Mouse (Mus musculus) megakaryocyte, embryonic 14.5 days (primary cell): ENCODE results near the gene Prmt9. TPM values are rescaled to one million over a fixed set of nuclear protein-coding genes. Genes with fewer than 3 reads are reported as not detected.

Experiments used
- H3K27me3 ChIP-seq: replicated peaks from 2 replicates; pipeline ENCODE3; 2012; ENCODE audit warnings: inconsistent platforms
- H3K36me3 ChIP-seq: replicated peaks from 2 replicates; pipeline ENCODE3; 2012; ENCODE audit warnings: low read length, inconsistent platforms, mixed read lengths
- H3K4me1 ChIP-seq: 2 replicates; pipeline ENCODE4 v1.6.1; 2012; ENCODE audit warnings: inconsistent platforms
- H3K4me3 ChIP-seq: replicated peaks from 2 replicates; pipeline ENCODE3; 2012; ENCODE audit warnings: moderate library complexity, mild to moderate bottlenecking, inconsistent platforms
- H3K9me3 ChIP-seq: 2 replicates; pipeline ENCODE4 v1.6.1; 2012; ENCODE audit warnings: inconsistent platforms
- FLI1 ChIP-seq: IDR thresholded peaks from 2 replicates; pipeline ENCODE4 v1.6.1; 2012; ENCODE audit warnings: low read length, inconsistent platforms, mixed read lengths
- GATA1 ChIP-seq: IDR thresholded peaks from 3 replicates; pipeline ENCODE4 v1.6.1; 2012; ENCODE audit warnings: mixed read lengths, low read length, inconsistent platforms, borderline replicate concordance
- polyA plus RNA-seq: library from polyadenylated mRNA; stranded (reverse); fragments of >175 nt; gene quantifications from 2 replicates; pipeline ENCODE4 v1.2.3, GENCODE M21; 2012; ENCODE audit warnings: low replicate concordance; ENCODE audit not compliant: insufficient read depth

The Prmt9 gene
- 1.0 and 1.4 TPM in 2 replicates for polyA plus RNA-seq

DNA sequence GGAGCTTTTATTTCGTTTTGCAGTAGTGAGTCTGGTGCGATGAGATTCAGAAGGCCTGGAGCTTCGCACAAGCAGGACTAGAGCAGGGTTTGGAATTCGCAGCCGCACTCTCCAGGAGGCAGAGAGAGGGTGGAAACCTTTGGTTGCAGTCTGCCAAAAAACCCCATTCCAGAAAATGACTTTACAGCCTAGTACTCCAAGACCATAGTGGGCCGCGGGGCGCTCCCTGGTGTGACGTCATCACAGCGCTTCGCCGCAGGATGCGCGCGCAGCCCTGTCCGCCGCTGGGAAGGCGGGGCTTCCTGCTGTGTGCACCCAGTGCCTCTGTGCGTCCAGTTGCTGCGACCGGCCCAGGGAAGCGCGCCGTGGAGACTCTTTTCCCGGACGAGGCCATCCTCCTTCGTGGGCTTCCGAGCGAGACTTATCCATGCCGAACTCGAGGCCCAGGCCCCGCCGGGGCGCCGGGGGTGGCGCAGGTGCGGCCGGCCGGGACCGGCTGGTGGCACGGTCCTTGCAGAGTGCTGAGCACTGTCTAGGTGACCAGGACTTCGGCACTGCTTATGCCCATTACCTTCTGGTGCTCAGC lies at the start of gene Prmt9:
Gene Prmt9, plus strand, starts transcription at position 277 of the 586 bp plus-strand sequence.
- TF ChIP-seq FLI1 (no peak), GATA1 (no peak)
- Histone ChIP-seq H3K4me1 (peaks cover 32% of the 10 kb centered on the region), H3K27me3 (no peaks in the 10 kb centered on the region), H3K4me3 (peak within 1 kb of the TSS; percentile 97), H3K9me3 (peaks cover 16% of the 10 kb centered on the region), H3K36me3 (peaks cover 32% of the 10 kb centered on the region)

DNA sequence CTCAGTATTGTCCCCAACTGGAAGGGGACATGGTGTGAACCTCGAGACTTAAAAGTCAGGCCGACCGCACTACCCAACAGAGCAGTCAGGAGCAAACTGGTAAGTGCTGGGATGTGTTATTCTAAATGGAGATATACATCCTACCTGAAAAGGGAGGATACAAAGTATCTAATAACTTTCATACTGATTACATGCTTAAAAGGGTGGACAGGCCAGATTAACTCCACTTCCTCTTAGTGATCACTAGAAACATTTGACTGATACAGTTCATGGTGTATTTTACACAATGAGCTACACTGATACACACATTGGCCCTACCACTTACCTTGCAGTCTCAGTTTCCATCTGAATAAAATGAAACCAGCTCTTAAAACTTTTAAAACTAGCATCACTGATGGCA lies 48.9 kb upstream of the Prmt9 start:
- Histone ChIP-seq H3K36me3 (peaks cover 62% of the 10 kb centered on the region), H3K27me3 (no peaks in the 10 kb centered on the region), H3K9me3 (no peaks in the 10 kb centered on the region), H3K4me1 (peaks cover 90% of the 10 kb centered on the region), H3K4me3 (no peak overlapping the region)
- no peak for TF ChIP-seq FLI1
- no peak for TF ChIP-seq GATA1

DNA sequence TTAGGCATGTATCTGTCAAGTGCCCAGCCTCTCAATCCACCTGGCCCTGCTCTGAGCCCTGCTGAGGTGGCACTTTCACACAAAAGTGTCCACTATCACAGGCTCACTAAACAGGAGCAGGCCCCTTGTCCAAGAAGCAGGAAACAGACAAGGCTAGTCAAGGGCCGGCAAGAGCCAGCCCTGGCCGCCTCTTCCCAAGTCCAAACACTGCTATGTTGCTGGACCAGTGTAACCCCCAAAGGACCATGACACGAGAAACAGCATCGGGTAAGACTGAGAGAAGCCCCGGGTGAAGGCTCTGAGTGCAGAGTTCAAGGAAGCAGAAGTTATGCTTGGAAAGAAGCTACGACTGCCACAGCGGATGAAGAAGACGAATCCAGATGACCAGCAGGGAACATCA lies 48.1 kb upstream of the Prmt9 start:
- Histone ChIP-seq H3K9me3 (no peaks in the 10 kb centered on the region), H3K36me3 (peaks cover 66% of the 10 kb centered on the region), H3K4me3 (no peak overlapping the region), H3K4me1 (peaks cover 90% of the 10 kb centered on the region), H3K27me3 (no peaks in the 10 kb centered on the region)
- TF ChIP-seq GATA1 = no peak
- no peak for TF ChIP-seq FLI1

- Histone ChIP-seq H3K4me1 (peaks cover 90% of the 10 kb centered on the region), H3K27me3 (no peaks in the 10 kb centered on the region), H3K36me3 (peaks cover 75% of the 10 kb centered on the region), H3K9me3 (no peaks in the 10 kb centered on the region), H3K4me3 (no peak overlapping the region)
- TF ChIP-seq FLI1 (no peak), GATA1 (no peak)
These were observed 46.6 kb upstream of the Prmt9 start for GRCm38 (mm10) chr8:77502547-77502946.

DNA sequence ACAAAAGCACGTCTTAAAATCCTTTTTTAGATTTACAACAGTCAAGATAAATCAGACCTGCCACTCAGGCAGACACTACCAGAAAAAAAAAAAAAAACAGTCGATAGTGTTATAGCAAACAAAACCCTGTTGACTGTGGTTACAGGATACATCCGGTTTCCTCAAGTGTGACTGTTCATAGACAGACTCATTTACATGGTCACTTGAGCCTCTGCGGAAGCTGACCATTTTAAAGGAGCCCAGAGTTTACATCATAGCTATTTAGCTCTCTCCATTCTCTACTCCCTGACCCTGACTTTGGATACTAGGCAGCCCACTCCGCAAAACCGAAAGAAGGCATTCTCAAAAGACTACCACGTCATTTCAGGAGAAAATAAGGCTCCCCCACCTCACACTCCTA lies 42.7 kb upstream of the Prmt9 start:
- TF ChIP-seq FLI1 (no peak), GATA1 (no peak)
- Histone ChIP-seq H3K36me3 (peaks cover 55% of the 10 kb centered on the region), H3K4me1 (peaks cover 88% of the 10 kb centered on the region), H3K27me3 (no peaks in the 10 kb centered on the region), H3K4me3 (no peak overlapping the region), H3K9me3 (no peaks in the 10 kb centered on the region)

DNA sequence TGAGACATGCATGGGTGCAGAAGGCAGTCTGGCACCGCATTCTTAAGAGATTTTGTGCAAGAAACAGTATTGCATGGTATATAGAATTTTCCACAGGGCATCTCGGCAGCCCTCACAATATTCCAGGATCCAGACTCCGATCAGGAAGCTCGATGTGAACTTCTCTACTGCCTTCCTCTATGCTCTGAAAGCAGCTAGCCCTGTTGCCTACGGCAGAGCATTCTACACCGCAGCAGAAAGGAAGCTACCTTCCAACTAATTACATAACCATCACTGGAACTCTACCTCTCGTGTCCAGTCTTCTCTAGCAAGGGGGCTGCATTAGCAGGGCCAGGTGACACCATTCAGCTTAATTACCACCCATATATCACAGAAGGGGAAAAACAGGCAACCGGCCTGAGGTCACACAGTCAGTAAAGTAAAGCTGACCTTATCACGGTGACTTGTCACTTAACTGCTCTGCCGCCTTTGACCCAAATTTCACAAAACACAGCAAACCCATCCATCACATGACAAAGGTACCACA lies 41.6 kb upstream of the Prmt9 start:
- Histone ChIP-seq H3K9me3 (no peaks in the 10 kb centered on the region), H3K36me3 (peaks cover 50% of the 10 kb centered on the region), H3K27me3 (no peaks in the 10 kb centered on the region), H3K4me1 (peaks cover 86% of the 10 kb centered on the region), H3K4me3 (no peak overlapping the region)
- TF ChIP-seq GATA1 (no peak), FLI1 (no peak)

GRCm38 (mm10) chr8:77509044-77509443 lies 40.2 kb upstream of the Prmt9 start:
- Histone ChIP-seq H3K27me3 (no peaks in the 10 kb centered on the region), H3K9me3 (no peaks in the 10 kb centered on the region)
- TF ChIP-seq FLI1 = no peak
- TF ChIP-seq GATA1 = no peak

DNA sequence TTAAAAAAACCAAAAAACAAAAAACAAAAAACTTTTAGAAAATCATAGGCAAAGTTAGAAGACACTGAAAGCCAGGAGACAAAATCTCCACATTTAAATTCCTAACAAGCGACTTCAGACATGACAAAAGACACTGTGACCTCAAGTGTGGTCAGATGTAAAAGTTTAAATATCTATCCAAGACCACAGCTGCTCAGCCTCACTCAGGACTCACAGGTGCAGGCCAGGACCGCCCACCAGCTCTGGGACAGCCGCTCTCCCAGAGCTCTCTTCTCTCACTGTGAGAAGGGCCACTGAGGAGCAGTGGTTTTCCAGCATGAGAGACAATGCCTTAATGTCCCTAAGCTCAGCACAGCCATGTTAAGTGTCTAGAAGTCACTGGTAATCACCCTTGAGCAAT lies 38.8 kb upstream of the Prmt9 start:
- TF ChIP-seq FLI1 (no peak), GATA1 (no peak)
- Histone ChIP-seq H3K27me3 (no peaks in the 10 kb centered on the region), H3K36me3 (peaks cover 57% of the 10 kb centered on the region), H3K4me3 (peak overlapping the region; percentile 54), H3K9me3 (no peaks in the 10 kb centered on the region), H3K4me1 (peaks cover 92% of the 10 kb centered on the region)

More at GRCm38 (mm10) chr8:77509044-77509443, 40.2 kb upstream of the Prmt9 start:
- Histone ChIP-seq H3K36me3 (peaks cover 54% of the 10 kb centered on the region), H3K4me3 (peak overlapping the region; percentile 66), H3K4me1 (peaks cover 89% of the 10 kb centered on the region)

DNA sequence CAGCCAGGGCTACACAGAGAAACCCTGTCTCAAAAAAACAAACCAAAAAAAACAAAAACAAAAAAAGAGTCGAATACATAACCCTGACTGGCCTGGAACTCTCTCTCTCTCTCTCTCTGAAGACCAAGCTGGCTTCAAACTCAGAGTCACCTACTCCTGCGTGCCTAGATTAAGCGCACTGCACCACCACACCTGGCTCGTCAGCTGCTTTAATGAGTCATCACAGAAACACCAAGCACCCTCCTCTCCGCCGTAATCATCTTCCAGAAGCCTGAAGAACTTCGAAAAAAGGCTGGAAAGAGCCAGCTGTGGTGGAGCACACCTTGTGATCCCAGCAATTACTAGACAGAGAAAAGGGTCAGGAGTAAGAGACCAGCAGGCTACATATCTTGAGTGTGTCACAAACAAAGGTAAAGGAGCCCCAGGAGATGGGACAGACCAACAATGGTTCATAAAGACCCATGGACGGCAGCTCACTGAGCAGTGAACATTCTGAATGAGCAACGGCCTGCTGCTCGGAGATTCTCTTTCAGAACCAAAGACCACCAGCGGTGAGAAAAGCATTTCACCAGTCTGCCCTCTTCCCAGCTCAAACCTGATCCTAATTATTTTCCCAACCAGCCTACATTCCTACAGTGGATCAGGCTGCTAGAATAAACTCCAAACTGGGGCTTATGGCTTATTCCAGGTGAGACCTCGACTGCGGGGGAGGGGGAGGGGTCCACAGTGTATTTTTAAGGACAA lies 37.3 kb upstream of the Prmt9 start:
- Histone ChIP-seq H3K36me3 (peaks cover 44% of the 10 kb centered on the region), H3K4me3 (no peak overlapping the region), H3K4me1 (peaks cover 92% of the 10 kb centered on the region), H3K9me3 (no peaks in the 10 kb centered on the region), H3K27me3 (no peaks in the 10 kb centered on the region)
- TF ChIP-seq FLI1 = no peak
- no peak for TF ChIP-seq GATA1

- Histone ChIP-seq H3K9me3 (no peaks in the 10 kb centered on the region), H3K4me3 (peak overlapping the region; percentile 91), H3K36me3 (peaks cover 38% of the 10 kb centered on the region), H3K27me3 (no peaks in the 10 kb centered on the region), H3K4me1 (peaks cover 80% of the 10 kb centered on the region)
- no peak for TF ChIP-seq GATA1
- no peak for TF ChIP-seq FLI1
These were observed 34.0 kb upstream of the Prmt9 start for GRCm38 (mm10) chr8:77515201-77515600.
